Mouse (Mus musculus): ENCODE data around the gene Rab28.

- TF ChIP-seq CTCF (IDR thresholded peaks at IDR 0.05; ENCODE audit: insufficient read depth, low read length) (no peak), POLR2A (IDR thresholded peaks at IDR 0.05; ENCODE audit: borderline replicate concordance, extremely low read depth, low read depth, low read length) (no peak)
Measured at GRCm38 (mm10) chr5:41697958-41698357, 10.0 kb downstream of the Rab28 start.

Data from lung, adult 2 months (tissue).